Mouse (Mus musculus) 416B (cell line): ENCODE data around the gene Ntn5.

Experiments used
- DNase-seq: peaks from one replicate; pipeline ENCODE4 v3.0.0; 2011; ENCODE audit warnings: low read depth

Gene Ntn5

DNA sequence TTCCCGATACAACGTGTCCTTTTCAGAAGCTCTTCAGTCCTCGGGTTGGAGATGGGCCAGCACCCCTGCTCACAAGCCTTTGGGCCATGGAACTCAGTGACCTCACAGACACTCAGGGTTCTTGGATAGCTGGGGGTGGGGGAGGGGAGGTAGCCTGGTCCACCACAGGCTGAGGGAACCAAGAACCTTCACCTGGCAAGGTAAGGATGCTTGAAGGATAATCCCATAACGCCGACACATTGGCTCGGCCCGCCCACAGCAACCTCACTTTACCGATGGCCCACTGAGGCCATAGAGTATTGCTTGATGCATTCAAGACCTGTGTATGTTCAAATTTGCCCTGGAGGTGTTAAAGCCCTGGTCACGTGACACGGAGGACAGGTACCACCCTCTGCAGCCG lies 41.9 kb downstream of the Ntn5 start, which contains the start of gene Spaca4:
TSS of gene Spaca4 (minus strand) at position 101 of the 400 bp plus-strand sequence.
- DNase-seq, result no peak

DNA sequence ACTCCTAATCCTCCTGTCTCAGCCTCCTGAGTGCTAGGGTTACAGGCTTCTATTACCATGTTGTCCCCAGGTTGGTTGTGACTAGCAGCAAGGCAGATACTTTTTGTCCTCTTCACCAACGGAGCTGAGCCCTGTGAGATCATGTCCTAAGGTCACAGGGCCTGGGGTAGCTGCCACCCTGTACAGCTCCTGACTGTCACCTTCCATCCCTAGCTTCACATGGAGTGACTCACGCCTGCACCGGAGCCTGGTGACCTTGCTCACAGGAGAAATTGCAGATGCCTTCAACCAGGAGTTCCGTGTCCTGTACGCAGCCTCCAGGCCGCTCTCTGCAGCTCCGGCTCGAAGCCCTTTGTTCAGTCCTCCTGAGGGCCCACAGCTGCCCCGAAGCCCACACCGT lies 42.6 kb downstream of the Ntn5 start:
- no peak for DNase-seq

DNA sequence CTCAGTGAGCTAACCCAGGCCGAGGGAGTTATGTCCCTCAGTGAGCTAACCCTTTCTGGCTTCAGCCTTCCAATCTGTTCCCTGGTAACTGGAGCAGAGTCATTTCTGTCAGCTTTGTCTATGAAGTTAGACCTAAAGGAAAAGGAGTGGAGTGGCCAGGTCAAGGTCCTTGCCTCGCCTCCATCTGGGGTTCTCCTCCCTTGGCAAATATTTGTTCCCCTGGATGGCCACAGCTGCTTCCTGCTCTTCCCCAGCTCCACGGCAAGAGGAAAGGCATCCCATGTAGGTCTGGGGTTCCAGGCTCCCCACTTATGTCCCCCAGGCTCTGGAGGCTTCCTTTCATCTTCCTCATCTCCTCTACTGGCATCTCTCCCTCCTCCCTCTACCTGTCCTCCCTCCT lies 43.8 kb downstream of the Ntn5 start:
- DNase-seq, result no peak

DNA sequence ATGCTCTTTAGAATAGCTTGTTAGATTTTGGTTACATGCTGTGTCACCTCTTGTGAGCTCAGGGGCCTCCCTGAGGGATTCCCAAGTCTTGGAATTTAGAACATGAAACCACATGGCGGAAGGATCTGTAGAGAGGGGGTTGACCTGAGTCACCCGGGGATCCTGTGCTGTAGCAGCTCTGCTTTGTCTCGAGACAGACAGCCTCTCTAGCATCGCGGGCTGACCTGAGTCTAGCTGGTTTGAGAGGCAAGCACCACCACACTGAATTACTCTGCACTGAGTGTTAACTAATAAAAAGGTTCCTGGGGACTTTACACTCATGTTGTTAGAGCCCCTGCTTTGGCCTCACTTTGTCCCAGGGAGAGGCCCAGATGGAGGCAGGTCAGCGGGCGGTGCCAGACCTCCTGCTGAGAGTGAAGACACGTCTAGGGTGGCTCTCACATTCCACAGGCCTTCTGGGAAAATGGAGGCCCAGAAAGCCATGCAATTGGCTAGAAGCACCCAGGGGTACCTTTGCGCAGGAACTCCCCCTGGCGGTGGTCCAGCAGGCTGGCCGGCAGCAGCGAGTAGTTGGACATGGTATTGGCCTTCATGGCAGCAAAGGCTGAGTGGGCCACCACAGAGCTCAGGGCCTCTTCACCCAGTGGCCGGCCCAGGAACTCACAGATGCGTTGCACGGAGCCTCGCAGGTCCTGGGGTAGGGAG lies 47.1 kb downstream of the Ntn5 start:
- peak; percentile 69 for DNase-seq

DNA sequence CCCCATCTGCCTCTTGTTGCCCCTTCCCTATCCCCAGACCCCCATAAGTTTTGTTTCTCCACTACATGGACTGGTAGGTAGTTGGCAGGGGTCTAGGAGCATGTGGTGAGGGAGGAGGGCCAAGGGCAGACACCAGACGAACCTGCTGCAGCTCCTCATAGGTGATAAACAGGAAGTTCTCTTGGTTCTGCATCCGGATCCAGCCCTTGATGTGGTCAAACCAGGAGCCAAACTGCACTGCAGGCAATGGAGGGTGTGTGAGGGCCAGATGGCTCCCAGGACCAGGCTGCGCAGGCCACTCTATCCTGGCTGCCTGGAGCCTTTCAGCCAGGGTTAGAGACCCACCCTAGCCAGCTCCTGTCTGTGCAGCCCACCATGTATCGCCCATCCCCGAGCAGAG lies 49.7 kb downstream of the Ntn5 start:
- peak; percentile 30 for DNase-seq

DNA sequence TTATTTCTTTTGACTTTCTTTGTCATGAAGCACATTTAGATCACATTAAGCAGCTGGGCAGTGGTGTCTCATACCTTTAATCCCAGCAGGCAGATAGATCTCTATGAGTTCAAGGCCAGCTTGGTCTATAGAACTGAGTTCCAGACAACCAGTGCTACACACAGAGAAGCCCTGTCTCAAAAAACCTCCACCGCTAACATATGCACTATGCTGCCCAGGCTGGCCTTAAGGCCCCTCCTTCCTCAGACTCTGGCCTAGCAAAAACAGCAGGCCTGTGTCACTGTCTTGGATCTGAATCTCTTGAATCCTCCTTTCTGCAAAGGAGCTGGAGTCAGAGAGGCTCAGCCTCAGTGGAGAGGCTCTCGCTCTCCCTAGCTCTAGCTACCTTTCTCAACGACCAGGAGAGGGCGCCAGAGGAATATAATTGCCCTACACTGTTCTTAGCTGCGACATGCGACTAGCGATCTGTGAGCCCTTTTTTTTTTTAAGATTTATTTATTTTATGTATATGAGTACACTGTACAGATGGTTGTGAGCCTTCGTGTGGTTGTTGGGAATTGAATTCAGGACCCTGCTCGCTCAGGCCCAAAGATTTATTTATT lies 55.4 kb downstream of the Ntn5 start:
- DNase-seq, result peak; percentile 89

DNA sequence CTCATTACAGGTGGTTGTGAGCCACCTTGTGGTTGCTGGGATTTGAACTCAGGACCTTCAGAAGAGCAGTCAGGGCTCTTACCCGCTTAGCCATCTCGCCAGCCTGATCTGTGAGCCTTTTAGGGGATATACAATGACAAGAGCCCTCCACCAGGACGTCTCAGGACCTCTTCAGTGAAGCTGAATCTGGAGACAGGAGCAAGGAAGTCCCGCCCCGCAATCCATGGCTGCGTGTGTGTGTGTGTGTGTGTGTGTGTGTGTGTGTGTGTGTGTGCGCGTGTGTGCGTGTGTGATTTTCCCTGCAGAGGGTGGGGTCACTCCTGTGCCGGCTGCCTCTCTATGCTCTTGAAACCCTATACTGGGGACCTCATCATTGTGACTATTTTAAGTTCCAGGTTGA lies 56.0 kb downstream of the Ntn5 start:
- DNase-seq, result no peak

DNA sequence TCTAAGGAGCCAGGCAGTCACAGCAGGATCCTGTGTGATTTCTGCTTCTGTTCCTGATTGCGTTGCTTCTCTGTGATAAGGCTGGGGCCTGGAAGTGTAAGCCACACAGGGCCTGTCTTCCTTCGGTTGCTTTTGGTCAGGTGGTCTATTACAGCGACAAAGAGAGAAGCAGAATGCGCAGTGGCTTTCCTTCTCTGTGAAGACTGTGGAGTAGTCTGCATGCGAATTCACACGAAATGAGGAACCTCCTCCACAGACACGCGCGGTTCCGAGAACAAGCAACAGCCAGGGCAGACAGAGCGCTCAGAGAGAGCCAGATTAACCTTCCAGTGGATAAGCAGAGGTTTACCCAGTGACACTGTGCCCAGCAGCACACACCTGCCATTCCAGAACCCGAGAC lies 57.5 kb downstream of the Ntn5 start:
- DNase-seq, result peak; percentile 38

DNA sequence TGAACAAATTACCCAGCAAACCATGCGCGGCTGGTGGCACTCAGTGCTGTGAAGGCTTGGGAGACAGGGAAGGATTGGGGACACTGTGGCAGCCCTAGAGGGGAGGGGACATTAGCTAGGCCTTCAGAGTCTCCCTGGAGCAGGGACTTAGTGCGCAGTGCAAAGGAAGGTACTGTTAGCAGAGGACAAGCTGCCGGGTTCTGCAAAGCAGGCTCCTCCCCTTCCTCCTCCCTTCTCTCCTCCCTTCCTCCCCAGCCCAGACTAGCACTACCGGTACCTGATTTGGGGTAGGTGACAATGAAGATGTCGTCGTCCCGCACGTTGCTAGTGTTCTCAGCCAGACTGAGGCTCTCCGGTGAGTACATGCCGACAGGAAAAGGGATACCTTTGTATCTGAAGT lies 58.0 kb downstream of the Ntn5 start:
- peak; percentile 81 for DNase-seq

DNA sequence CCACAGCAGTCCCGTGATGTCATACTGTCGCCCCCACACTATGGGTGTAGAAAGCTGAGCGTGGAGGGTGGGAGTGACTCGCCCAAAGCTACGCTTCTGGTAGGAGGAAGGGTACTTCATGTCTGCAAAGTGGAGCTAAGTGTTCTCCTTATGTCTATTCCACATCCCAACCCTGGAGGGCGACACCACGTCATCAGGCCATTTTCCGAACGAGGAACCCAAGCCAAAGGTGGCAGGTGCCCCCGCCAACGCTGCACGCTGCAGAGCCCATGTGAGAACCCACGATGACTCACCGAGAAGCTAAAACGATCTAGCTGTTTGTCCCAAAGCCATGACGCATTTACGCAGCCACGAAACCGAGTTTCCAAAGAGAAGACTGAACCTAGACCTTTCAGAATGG lies 58.5 kb downstream of the Ntn5 start:
- peak; percentile 91 for DNase-seq
